Mouse (Mus musculus) myocyte (in vitro differentiated cells): ENCODE measurements around the gene Rap1b. TPM values are rescaled to one million over a fixed set of nuclear protein-coding genes. Genes with fewer than 3 reads are reported as not detected.
A peak's percentile ranks its signal among the peaks of the same experiment; 100 is the strongest.

Source experiments
- H3K27me3 ChIP-seq: one replicate; pipeline ENCODE4 v1.6.1; 2011; ENCODE audit not compliant: control insufficient read depth, insufficient read depth, insufficient read length
- H3K36me3 ChIP-seq: one replicate; pipeline ENCODE4 v1.6.1; 2011; ENCODE audit not compliant: control insufficient read depth, insufficient read depth
- H3K4me2 ChIP-seq: one replicate; pipeline ENCODE4 v1.6.1; 2011; ENCODE audit warnings: low read depth, control low read depth
- H3K4me3 ChIP-seq: one replicate; pipeline ENCODE4 v1.5.1; 2011; ENCODE audit warnings: mild to moderate bottlenecking, control low read depth, moderate library complexity
- H3K79me2 ChIP-seq: one replicate; pipeline ENCODE4 v1.6.1; 2011; ENCODE audit not compliant: control insufficient read depth, insufficient read depth
- H3ac ChIP-seq: one replicate; pipeline ENCODE4 v1.6.1; 2011; ENCODE audit not compliant: control insufficient read depth, insufficient read length
- CEBPB ChIP-seq: IDR thresholded peaks from 2 replicates; pipeline ENCODE4 v1.6.1; 2011; ENCODE audit warnings: mild to moderate bottlenecking, moderate library complexity; ENCODE audit not compliant: poor library complexity, insufficient read depth, severe bottlenecking
- E2F4 ChIP-seq: IDR thresholded peaks from one replicate; pipeline ENCODE4 v1.6.1; 2011; ENCODE audit warnings: mild to moderate bottlenecking, control low read depth, moderate library complexity; ENCODE audit not compliant: insufficient read depth
- MAX ChIP-seq: IDR thresholded peaks from one replicate; pipeline ENCODE4 v1.6.1; 2011; ENCODE audit warnings: low read depth, mild to moderate bottlenecking, control low read depth
- MYOD1 ChIP-seq, 3 experiments: IDR thresholded peaks; one replicate each; pipeline ENCODE4 v1.6.1; 2011; ENCODE audit warnings: control low read depth in 2 of 3, low read depth in 2 of 3, mild to moderate bottlenecking in 2 of 3, moderate library complexity in 1 of 3; ENCODE audit not compliant: insufficient read length in 2 of 3, control insufficient read depth in 1 of 3
- MYOG ChIP-seq, 3 experiments: IDR thresholded peaks; one replicate each; pipeline ENCODE4 v1.6.1; 2011; ENCODE audit warnings: control low read depth in 2 of 3, low read depth in 2 of 3, mild to moderate bottlenecking in 2 of 3; ENCODE audit not compliant: insufficient read length in 2 of 3, control insufficient read depth in 1 of 3, insufficient read depth in 1 of 3
- POLR2A ChIP-seq: IDR thresholded peaks from one replicate; pipeline ENCODE4 v1.6.1; 2011; ENCODE audit warnings: low read depth, mild to moderate bottlenecking, control low read depth, moderate library complexity; ENCODE audit not compliant: insufficient read length
- POLR2AphosphoS2 ChIP-seq: IDR thresholded peaks from one replicate; pipeline ENCODE4 v1.6.1; 2011; ENCODE audit warnings: low read depth, control low read depth; ENCODE audit not compliant: insufficient read length
- REST ChIP-seq: IDR thresholded peaks from one replicate; pipeline ENCODE4 v1.6.1; 2011; ENCODE audit warnings: mild to moderate bottlenecking, control low read depth, moderate library complexity; ENCODE audit not compliant: insufficient read depth, insufficient read length
- SRF ChIP-seq: IDR thresholded peaks from one replicate; pipeline ENCODE4 v1.6.1; 2011; ENCODE audit warnings: low read depth; ENCODE audit not compliant: control insufficient read depth, insufficient read length
- TCF12 ChIP-seq: IDR thresholded peaks from one replicate; pipeline ENCODE4 v1.6.1; 2011; ENCODE audit warnings: mild to moderate bottlenecking, control low read depth; ENCODE audit not compliant: poor library complexity, insufficient read depth, severe bottlenecking
- TCF3 ChIP-seq: IDR thresholded peaks from one replicate; pipeline ENCODE4 v1.6.1; 2011; ENCODE audit warnings: low read depth, control low read depth; ENCODE audit not compliant: insufficient read length
- USF1 ChIP-seq: IDR thresholded peaks from one replicate; pipeline ENCODE4 v1.6.1; 2011; ENCODE audit warnings: low read depth, mild to moderate bottlenecking, control low read depth, moderate library complexity
- polyA plus RNA-seq: library from polyadenylated mRNA; unstranded; fragments of >200 nt; fragmentation: generic; extraction: Trizol; gene quantifications from one replicate; pipeline ENCODE4 v1.2.1, GENCODE M21; 2012; ENCODE audit warnings: missing spikeins

Rap1b gene
- polyA plus RNA-seq, 1 experiment, result 62.3 TPM

DNA sequence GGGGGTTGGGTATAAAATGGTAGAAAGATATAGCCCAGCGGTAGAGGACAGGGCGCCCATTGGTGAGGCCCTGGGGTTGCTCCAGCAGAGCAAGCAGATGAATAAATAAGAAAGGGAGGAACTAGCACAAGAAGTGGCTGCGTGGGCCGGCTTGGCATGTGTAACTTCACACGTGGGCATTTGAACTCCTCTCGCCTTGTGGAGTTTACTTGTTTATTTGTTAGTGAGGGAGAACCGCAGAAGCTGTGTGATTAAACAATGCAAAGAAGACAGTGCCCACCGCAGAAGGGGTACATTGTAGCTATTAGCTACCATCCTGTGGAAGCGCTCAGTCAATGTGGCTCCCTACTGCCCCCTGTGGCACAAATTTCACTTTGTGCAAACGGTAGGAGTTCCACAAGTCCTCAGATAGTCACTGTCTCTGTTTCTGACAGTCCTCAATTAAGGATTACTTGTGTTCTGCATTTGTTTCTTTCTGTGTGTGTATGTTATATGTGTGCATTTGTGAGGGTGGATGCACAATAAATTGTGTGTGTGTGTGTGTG is 6.9 kb upstream of the Rap1b start:
- H3K27me3 ChIP-seq, result no peaks in the 10 kb centered on the region
- H3ac ChIP-seq, result no peak overlapping the region
- no peak overlapping the region for H3K4me2 ChIP-seq
- H3K4me3 ChIP-seq, result no peak overlapping the region
- H3K79me2 ChIP-seq, result no peaks in the 10 kb centered on the region
- TF ChIP-seq TCF3, result no peak
- TF ChIP-seq CEBPB, result no peak
- no peak for TF ChIP-seq POLR2A
- no peak for TF ChIP-seq MAX
- TF ChIP-seq MYOG (IDR thresholded peaks at IDR 0.05; ENCODE audit: control insufficient read depth in 1 of 3, insufficient read depth in 1 of 3, insufficient read length in 2 of 3, low read depth in 2 of 3), result no peak
- TF ChIP-seq USF1, result no peak
- no peak for TF ChIP-seq SRF
- TF ChIP-seq TCF12, result no peak
- no peak for TF ChIP-seq MYOD1 (IDR thresholded peaks at IDR 0.05; ENCODE audit: control insufficient read depth in 1 of 3, insufficient read length in 2 of 3, low read depth in 2 of 3)
- no peak for TF ChIP-seq POLR2AphosphoS2
- TF ChIP-seq REST, result no peak
- TF ChIP-seq E2F4, result no peak
- no peaks in the 10 kb centered on the region for H3K36me3 ChIP-seq

DNA sequence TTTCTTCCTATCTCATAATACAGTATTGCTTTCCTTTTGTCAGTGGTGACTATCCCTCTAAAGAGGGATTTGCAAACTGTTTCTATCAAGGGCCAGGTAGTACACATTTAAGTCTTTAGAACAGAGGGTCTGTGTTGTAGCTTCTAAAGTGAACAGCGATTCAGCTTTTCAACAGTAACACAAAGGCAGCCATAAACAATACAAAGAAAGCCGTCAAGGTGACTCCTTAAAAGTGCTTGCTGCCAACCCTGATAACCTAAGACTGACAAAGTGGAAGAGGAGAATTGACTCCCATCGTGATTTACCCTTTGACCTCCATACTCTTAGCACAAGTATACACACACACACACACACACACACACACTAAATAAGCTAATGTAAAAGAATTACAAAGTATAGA is 3.1 kb upstream of the Rap1b start:
- H3K27me3 ChIP-seq, result no peaks in the 10 kb centered on the region
- no peak overlapping the region for H3K4me2 ChIP-seq
- H3K36me3 ChIP-seq, result no peaks in the 10 kb centered on the region
- H3K4me3 ChIP-seq, result no peak overlapping the region
- H3ac ChIP-seq, result no peak overlapping the region
- TF ChIP-seq POLR2AphosphoS2 (no peak), TCF12 (no peak), MYOG (IDR thresholded peaks at IDR 0.05; ENCODE audit: control insufficient read depth in 1 of 3, insufficient read depth in 1 of 3, insufficient read length in 2 of 3, low read depth in 2 of 3) (no peak), MAX (no peak), POLR2A (no peak), USF1 (no peak), CEBPB (no peak), TCF3 (no peak), MYOD1 (IDR thresholded peaks at IDR 0.05; ENCODE audit: control insufficient read depth in 1 of 3, insufficient read length in 2 of 3, low read depth in 2 of 3) (no peak), SRF (no peak), REST (no peak), E2F4 (no peak)
- peaks cover 12% of the 10 kb centered on the region for H3K79me2 ChIP-seq

DNA sequence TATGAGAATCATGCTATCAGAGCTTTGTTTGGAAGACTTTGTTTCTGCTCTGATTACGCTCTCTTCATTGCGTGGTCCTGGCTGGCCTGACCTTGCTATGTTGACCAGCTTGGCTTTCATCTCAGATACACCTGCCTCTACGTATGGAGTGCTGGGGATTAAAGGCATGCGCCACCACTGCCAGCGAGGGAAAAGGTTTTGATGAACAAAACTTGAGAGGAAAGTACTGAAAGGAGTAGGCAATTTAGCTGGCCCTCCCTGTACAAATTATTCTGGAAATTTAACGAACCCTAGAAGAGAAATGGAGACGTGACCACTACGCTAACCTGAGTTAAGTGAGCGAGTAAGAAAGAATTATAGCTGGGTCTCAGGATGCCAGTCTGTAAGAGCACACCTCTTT is 961 bp upstream of the Rap1b start:
- Histone ChIP-seq H3K27me3 (no peaks in the 10 kb centered on the region), H3K79me2 (peaks cover 34% of the 10 kb centered on the region), H3ac (peak overlapping the region; percentile 95), H3K4me2 (peak overlapping the region; percentile 95), H3K4me3 (peak overlapping the region; percentile 67), H3K36me3 (no peaks in the 10 kb centered on the region)
- no peak for TF ChIP-seq MYOD1 (IDR thresholded peaks at IDR 0.05; ENCODE audit: control insufficient read depth in 1 of 3, insufficient read length in 2 of 3, low read depth in 2 of 3)
- no peak for TF ChIP-seq MAX
- no peak for TF ChIP-seq E2F4
- no peak for TF ChIP-seq TCF3
- TF ChIP-seq USF1, result no peak
- no peak for TF ChIP-seq POLR2AphosphoS2
- TF ChIP-seq REST, result no peak
- no peak for TF ChIP-seq POLR2A
- TF ChIP-seq TCF12, result no peak
- no peak for TF ChIP-seq CEBPB

DNA sequence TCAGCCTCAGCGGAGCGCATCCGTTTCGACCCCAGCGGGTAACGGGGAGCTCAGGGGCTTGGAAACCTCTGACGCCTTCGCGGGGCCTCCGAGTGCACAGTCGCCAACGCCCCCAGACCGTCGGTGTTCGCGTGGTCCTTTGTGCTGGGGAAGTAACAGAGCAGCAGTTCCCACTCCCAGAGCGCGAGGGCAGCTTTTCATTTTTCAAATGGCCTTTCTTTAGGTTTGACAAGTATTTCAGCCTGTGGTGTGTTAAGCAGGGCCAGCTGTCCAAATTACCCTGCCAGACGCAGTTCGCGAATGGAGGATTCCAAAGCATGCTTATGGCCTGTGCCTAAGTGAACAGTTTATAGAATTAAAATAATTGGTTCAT is 411 bp upstream of the Rap1b start:
- Histone ChIP-seq H3K36me3 (no peaks in the 10 kb centered on the region), H3K79me2 (peaks cover 39% of the 10 kb centered on the region), H3K4me2 (peak overlapping the region; percentile 95), H3K27me3 (no peaks in the 10 kb centered on the region), H3K4me3 (peak overlapping the region; percentile 67), H3ac (peak overlapping the region; percentile 95)
- TF ChIP-seq MAX (no peak), MYOD1 (IDR thresholded peaks at IDR 0.05; ENCODE audit: control insufficient read depth in 1 of 3, insufficient read length in 2 of 3, low read depth in 2 of 3) (peak in 1 of 3 experiments; percentile 24), POLR2AphosphoS2 (no peak)
